Mouse (Mus musculus) CD8-positive naive resting alpha-beta T cell, adult 2 months (primary cell): ENCODE results near the gene Plcb2.

ENCODE experiments used
- DNase-seq, 2 experiments: peaks; one replicate each; pipeline ENCODE4 v3.0.0; 2022; ENCODE audit warnings: low read depth in 2 of 2, low spot score in 2 of 2

Gene Plcb2

GRCm38 (mm10) chr2:118723693-118724486, 4.3 kb downstream of the Plcb2 start:
- DNase-seq, result no peak

- no peak for DNase-seq
Observed at GRCm38 (mm10) chr2:118716677-118717076, 11.6 kb downstream of the Plcb2 start.

DNA sequence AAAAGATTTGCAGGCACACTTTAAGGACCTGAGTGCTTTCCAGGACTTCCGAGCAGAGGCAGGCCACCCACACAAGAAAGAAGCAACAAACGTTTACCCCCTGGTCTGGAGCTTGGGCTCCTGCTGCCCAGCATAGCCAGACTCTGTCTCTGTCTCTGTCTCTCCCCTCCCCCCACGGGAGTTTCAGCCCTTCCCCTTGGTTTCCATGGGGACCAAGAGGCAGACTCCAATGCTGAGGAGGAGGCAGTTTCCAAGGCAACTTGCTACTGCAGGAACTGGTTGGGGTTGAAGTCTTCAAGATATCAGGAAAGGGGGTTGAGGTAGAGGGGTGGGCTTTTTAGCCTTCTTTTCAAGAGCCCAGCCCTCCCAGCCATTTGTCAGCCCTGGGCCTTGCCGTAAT, 14.0 kb downstream of the Plcb2 start:
- DNase-seq, result no peak

- no peak for DNase-seq
Observed at GRCm38 (mm10) chr2:118713631-118714030, 14.6 kb downstream of the Plcb2 start.

DNA sequence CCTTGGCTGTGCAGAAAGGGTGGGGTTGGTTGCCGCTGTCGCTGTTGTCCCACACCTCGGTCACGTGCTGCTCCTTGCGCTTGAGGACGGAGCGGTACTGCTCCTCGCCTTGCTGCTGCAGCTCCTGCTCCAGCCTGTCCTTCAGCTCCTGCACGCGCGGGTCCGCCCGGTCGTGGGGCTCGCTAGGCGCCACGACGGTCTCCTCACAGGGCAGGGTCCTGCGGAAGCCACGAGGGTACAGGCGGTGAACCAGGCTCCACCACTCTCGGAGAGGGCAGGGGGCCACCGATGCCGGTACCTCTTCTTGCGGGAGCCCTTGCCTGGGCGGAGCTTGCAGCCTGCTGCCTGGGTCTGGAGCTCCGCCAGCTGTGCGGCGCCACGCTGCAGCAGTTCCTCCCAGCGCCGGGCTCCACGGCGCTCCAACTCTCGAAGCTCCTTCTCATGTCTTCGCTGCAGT, 17.2 kb downstream of the Plcb2 start:
- no peak for DNase-seq

- no peak for DNase-seq
Observed at GRCm38 (mm10) chr2:118709655-118710221, 18.5 kb downstream of the Plcb2 start.

GRCm38 (mm10) chr2:118708472-118708871, 19.8 kb downstream of the Plcb2 start:
- no peak for DNase-seq

GRCm38 (mm10) chr2:118706436-118706835, 21.8 kb downstream of the Plcb2 start:
- no peak for DNase-seq

DNA sequence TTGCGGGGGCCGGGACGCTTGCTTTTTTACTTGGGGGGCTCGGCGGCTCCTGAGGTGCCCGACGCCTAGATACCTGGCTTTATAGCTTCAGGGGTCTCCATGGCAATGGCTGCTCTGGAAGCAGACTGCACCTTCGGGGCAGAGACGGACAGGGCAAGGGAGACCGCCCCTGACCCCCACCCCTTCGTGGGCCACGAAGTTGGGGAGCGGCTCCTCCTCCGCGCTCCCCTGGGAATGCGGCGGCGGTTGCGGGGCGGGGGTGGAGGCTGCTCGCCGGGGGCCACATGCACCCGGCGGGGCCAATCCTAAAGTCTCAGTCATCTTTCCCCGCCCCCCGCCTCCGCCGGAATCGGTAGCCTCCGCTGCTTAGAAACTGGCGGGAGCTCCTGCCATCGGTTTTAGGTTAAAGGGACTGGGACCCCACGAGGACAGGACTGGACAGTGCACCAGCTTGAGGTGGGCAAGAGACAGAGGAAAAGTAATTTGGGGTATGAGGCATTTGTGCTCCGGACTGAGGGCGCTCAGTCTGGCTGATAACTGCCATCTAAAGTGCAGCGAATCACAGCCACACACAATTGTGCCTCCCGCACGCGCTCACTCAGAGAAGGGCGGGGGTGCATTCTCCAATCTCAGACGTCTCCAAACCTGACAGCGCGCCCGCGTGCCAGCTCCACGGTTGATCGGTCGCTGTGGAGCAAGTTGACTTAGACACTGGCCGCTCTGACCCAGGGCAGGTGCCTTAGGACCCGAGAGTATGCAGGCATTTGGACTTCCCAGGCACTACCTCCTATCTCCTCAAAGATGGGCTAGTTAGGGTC, 24.1 kb downstream of the Plcb2 start, which contains the start of gene Ankrd63:
Gene Ankrd63, minus strand, starts transcription at position 51 of the 818 bp plus-strand sequence.
- DNase-seq, result no peak

DNA sequence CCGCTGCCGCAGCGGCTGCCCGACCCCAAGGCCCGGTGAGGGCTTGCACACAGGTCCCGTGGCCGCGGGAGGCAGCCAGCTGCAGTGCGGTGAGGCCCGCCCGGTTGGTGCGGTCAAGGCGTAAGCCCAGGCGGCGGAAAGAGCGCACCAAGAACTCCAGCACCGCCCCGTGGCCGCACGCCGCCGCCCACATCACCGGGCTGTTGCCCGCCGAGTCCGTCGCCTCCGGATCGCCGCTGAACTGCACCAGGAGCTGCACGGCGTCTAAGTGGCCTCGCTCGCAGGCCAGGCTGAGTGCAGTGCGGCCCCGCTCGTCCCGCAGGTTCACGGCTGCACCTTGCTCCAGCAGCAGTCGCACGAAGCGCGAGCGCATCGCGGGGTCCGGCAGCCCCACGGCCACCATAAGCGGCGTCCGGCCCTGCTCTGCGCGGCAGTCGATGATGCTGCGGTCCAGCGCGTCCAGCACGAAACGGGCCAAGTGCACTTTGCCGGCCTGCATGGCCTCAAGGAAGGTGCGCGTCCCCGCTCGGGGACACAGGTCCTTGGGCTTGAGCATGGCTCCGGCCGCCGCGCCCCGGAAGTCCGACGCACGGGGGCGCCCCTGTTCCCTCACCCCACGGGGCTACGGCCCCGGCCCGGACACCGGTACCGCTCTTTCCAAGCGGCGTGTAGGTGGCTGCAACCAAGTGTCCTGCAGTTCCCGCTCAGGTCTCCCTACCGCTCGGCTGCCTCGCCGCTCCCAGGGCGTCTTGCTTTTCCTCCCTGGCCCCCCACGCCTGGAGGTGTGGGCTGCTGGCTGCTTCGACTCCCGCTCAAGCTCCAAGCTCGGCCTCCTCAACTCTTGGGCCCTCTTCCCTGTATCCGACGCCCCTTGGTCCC, 25.1 kb downstream of the Plcb2 start:
- no peak for DNase-seq

GRCm38 (mm10) chr2:118701971-118702882, 26.0 kb downstream of the Plcb2 start:
- DNase-seq, result no peak

GRCm38 (mm10) chr2:118701161-118701560, 27.1 kb downstream of the Plcb2 start:
- DNase-seq, result no peak

- peak; percentile 59 to 74 for DNase-seq
Observed at GRCm38 (mm10) chr2:118700179-118701062, 27.8 kb downstream of the Plcb2 start.

GRCm38 (mm10) chr2:118697955-118698354, 30.3 kb downstream of the Plcb2 start:
- DNase-seq, result no peak

DNA sequence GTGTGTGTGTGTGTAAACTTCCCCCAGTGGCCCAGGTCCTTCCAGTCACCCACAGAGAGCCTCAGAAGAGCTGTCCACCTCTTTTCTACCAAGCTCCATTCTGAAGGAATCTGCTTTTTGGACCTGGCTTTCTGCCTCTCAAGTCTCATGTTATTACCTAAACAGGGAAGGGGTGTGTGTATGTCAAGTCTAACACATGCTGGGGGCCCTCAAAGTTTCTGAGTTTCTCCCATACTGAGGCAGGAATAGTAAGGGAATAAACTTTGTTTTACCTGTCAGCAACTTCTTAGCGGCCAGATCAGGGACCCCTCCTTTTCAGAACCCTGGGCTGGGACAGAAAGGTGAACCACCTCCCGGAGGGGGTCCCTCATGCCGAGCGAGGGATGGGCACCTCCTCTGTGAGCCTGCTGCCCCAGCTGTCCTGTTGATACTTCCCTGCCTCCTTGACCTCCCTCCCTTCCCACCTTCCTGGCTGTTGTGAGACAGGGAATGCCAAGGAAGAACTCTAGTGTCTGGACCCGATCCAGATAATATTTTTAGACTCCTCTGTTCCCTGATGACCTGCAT, 30.8 kb downstream of the Plcb2 start:
- DNase-seq, result no peak

DNA sequence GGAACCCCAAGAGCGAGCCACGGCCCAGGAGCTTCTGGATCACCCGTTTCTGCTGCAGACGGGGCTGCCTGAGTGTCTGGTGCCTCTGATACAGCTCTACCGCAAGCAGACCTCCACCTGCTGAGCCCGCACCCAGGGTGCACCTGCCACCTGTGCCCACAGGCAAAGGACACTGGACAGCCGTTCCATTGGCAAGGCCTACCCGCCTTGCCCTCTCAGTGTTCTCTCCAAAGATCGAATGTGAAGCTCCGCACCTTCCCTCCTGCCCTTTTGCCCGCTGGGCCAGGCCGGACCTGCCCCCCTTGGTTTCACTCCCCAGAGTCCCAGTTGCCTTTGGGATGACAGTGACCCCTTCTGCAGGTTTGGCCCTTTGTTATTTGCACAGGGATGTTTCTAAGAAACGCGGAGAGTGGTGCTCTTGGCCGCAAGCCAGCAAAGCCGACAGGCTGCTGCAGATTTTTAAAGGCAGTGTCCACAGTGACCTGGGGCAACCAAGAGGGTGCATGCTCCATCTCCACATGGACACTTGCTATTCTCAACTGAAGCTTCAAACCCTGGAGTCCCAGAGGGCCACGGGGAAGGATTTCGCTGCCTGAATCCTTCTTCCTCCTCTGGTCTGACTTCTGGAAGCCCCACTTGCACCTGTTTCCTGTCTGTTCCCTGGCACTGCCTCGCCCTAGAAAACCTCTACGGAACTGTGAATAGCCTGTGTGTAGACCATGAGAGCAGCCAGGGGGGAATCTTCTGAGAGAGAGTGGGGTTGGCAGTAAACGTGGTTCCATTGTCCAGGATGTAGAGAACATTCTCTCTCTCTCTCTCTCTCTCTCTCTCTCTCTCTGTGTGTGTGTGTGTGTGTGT, 31.6 kb downstream of the Plcb2 start:
- no peak for DNase-seq

GRCm38 (mm10) chr2:118695677-118696232, 32.5 kb downstream of the Plcb2 start:
- peak; percentile 38 to 66 for DNase-seq
